Mouse (Mus musculus) ES-Bruce4 (cell line): ENCODE measurements at regions not wholly inside any gene's neighbourhood (a gene's known extent, or its start where the extent isn't known, plus 50 kb on each side); places are given as distances from the start of the nearest gene placed in this dataset.

Experiments used
- CTCF ChIP-seq: IDR thresholded peaks from one replicate; pipeline ENCODE4 v1.8.1; 2011; ENCODE audit warnings: low read depth, low read length
- EP300 ChIP-seq: IDR thresholded peaks from 2 replicates; pipeline ENCODE4 v1.6.1; 2011; ENCODE audit warnings: low read depth, low read length; ENCODE audit not compliant: insufficient read depth

GRCm38 (mm10) chr15:96169726-96170467 lies 117.4 kb upstream of the Arid2 start:
- no peak for TF ChIP-seq EP300
- TF ChIP-seq CTCF: no peak
